Mouse (Mus musculus): ENCODE measurements around the gene Gm28372.
"Not testable (repeated sequence)": the region's sequence is repeated elsewhere in the genome, so short reads cannot be mapped to it uniquely, and the experiment has no call there.

The Gm28372 gene

GRCm38 (mm10) chr2:130404939-130405338 is at the start of gene Gm28372, which contains the start of gene 1700020A23Rik:
Gm28372 (plus strand) TSS chr2:130405239.
1700020A23Rik (plus strand) TSS chr2:130405259.
- DNase-seq, result no peak

DNA sequence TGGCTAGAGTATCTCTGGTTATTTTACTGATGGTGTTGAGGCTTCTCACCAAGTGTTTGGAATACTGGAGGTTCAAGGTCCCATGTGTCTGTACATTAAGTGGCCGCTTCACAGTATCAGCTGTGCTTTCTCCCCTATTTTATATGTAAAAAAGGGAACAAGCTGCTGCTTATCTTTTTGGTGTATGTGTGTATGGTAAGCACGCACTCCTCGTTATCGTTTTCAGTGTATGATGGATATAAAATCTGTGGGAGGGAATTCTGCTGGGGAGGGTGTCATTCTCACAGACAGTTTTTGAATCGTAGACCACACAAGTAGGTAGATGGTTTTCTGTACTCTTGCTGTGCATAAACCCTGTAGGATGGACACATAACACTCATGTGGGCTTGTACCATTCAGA is 47.5 kb upstream of the Gm28372 start:
- no peak for DNase-seq

DNA sequence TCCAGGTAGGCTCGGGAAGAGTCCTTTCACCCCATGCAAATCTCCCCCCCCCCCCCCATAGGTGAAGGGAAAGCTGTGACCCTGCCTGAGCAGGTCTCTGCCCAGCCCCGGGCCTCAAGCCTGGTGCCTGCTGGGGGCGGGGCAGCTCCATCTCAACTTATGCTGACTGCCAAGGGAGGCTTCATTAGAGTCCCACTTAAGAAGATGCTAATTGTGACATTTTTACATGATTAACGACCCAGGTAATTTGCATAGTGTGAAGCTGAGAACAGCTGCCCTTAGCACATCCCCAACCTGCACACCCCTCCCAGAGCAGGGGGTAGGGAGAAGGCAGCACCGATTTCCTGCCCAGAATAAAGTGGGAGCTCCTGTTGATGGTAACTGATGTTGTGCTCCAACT is 46.2 kb upstream of the Gm28372 start:
- DNase-seq, result no peak

- peak; percentile 62 for DNase-seq
These were observed 42.5 kb upstream of the Gm28372 start for GRCm38 (mm10) chr2:130362511-130363026.

DNA sequence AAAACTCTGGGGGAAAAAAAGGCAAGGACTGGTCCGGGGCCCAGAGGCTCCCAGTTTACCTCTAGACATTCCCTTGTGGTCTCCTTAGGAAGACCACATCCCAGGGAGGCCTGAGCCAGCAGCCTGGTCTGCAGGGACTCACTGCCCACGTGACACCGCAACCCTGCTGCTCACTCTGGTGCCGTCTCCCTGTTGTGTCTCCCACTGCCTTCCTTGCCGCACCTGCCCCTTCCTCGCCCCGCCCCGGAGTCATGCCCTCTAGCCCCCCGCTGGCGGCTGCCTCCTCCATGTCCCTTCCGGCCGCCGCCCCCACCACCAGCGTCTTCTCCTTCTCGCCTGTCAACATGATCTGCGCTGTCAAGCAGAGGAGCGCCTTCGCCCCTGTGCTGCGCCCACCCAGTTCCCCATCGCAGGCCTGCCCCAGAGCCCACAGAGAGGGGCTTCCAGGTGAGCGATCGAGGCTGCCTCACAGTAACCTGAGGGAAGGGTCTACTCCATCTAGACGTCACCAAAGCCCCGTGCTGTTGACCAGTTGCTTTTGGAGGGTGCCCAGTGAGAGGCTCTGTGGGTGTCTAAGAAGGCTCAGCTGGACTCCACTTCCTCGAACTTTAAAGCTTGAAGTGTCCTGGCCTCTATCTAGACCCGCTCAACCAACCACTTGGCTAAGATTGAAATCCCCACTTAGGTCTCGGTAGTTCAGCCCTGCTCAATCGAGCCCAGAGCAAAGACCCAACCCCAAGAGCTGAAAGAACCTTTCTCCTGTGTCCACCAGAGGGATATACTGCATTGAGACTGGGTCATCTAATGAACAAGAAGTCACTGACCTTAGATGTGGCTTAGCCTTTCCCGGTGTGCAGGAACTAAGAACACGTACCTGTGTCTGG is 39.6 kb upstream of the Gm28372 start:
- peak in 1 of 2 experiments; percentile 38 for DNase-seq

GRCm38 (mm10) chr2:130367386-130367785 is 37.7 kb upstream of the Gm28372 start:
- no peak for DNase-seq

DNA sequence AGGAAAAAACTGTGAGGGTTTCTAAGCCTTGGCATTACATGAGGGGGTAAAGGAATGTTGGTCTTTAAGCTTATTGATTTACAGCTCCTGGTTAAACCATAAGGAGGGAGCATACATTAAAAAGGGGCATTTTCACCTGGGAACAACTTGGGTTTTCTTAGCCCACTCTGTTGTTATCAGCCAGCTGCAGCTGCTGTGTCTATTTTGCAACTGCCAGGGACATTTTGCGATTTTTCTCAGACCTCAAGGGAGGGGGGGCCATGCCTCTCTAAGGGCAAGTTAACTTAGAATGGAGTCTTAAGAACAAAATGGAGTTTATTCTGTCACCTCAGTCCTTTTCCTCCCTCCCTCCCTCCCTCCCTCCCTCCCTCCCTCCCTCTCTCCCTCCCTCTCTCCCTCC is 32.0 kb upstream of the Gm28372 start:
- DNase-seq, result not testable (repeated sequence)

DNA sequence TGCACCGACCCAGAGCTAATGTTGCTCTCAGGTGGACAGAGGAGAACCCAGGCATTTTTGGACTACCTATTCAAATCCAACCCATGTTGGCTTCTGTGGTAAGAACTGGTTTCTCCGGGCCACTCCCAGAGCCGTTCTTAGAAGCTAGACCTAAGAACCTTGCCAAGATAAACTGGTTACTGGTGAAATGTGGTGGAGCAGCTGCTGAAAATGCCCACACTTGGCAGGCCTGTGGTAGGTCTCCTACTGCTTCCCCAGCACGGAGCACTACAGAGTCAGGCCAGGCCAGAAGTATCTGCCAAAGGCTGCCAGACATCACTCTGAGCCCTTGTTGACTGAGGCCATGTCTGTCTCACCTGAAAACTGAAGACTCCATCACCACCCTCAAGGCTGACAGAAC is 30.1 kb upstream of the Gm28372 start:
- DNase-seq, result no peak

- no peak for DNase-seq
These were observed 21.8 kb upstream of the Gm28372 start for GRCm38 (mm10) chr2:130383205-130383604.

DNA sequence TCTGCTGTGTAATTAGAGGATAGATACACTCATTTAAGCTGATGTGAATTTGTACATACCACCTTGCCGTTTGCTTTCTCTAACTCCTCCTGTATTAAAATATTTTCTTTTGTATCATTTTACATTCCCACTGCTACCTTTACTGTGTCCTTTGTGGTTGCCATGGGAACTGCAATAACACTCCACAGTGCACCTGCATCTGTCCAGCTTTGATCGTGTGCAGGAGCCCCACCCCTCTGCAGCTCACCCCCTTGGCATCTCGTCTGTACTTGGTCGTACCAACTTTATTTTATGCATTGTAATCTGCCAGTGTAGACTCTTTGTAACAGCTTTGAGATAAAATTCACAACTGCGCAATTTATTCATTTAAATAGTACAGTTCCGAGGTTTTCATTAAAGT is 21.1 kb upstream of the Gm28372 start:
- DNase-seq, result no peak

DNA sequence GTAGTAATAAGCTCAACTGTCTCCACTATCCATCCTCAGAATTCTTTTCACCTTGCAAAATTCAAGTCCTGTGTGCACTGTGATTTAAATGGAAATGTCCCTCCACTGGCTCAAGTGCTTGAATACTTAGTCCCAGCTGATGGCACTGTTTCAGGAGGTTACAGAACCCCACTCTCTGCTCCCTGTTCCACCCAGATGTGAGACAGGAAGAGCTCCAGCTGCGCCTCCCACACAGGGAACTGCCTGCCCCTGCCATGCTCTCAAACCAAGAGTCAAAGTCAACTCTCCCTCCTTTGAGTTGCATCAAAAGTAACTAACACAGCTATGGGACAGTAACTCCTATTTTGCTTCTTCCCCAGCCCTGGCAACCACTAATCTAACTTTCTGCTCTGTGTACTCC is 18.8 kb upstream of the Gm28372 start:
- no peak for DNase-seq

DNA sequence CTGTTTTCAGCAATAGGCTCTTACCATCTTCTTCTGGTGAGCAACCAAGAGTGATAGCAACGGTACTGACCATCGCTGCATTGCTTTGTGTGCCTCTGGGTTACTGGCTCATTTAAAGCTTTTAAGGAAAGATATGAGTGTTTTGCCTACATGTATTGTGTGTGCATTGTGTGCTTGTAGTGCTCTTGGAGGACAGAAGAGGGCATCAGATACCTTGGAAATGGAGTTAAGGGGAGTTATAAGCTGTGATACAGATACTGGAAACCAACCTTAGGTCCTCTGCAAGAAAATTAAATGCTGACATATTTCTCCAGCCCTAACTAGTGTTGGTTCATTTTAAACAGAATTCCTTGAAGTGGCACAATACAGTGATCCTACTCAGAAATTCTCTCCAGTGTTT is 16.2 kb upstream of the Gm28372 start:
- DNase-seq, result no peak

DNA sequence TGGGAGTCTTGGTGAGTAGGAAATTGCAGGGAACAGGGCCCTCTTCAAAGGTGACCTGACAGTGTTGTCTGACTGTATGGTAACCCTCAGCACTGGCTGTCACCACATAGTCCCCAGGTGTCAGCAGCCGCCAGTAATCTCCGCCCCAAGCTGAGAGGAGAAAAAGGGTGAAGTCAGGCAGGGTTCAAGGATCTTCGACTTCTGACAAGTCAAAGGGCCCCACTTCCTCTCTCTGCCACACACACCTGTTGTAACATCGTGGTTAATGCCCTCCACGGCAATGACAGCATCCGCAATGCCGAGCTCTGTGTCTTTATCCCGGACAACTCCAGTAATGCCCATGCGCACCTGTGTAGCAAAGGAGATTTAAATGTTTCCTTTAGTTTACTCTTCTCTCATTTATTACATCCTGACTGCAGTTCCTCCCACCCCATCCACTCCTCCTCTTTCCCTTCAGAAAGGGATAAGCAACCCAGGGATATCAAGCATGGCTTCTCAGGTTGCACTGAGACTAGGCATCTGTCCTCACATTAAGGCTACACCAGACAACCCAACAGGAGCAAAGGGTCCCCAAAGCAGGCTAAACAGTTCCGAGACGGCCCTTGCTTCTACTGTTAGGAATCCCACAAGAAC is 13.9 kb upstream of the Gm28372 start:
- no peak for DNase-seq

GRCm38 (mm10) chr2:130392836-130393235 is 12.2 kb upstream of the Gm28372 start:
- no peak for DNase-seq

DNA sequence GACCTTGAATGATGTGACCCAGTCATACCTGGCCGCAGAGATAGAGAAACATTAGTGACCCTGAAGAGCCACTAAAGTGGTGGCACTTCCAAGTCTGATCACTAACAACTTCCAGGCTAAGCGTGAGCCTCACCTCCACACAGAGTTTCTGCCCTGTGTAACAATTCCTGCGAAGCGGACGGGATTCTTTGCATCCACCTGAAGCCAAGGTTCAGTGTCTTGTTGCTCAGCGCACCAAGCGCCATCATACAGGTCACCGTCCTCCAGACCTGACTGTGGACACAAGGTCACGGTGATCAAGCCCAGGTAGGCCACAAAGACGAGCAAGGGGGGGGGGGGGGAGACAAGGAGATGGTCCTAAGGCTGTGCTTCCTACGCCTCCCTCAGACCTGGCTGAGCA is 9.3 kb upstream of the Gm28372 start:
- DNase-seq, result no peak

DNA sequence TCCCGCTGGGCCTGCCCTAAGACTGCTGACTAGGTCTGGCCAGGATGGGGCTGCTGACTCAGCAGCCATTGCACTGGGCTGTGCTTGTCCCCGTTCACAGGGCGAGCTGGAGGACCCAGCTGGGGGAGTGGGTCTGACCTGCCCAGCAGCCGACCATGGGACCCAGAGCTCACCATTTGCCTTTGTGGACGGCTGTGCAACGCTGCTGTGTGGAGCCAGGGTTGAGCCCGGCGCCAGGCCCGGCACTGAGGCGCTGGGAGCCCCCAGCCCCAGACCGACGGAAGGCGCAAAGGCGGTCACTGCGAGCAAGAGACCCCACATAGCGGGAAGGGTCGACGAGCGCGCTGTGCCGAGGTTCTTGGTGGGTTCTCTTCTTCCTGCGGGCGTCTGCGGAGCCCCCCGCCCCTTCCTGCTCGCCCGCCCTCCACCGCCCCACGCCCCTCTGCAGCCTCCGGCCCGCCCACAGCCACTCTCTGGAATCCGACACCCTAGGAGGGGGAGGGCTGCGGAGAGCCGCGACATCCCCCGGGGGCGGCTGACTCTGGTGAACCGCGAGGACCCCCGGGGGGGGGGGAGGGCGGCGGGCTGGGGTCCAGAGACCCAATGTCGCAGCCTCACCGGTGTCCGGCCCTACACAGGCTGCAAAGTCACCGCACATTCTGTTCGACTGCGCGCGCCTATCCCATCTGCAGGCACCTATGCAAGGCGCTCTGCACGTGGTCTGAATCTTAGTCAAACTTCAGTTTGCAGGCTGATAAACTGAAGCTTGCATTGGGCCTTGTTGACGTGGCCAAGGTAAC is 7.7 kb upstream of the Gm28372 start, which contains the start of gene Cpxm1:
Gene Cpxm1 (minus strand): TSS at position 389 of the 800 bp plus-strand sequence.
- DNase-seq, result peak; percentile 24 to 53

- no peak for DNase-seq
These were observed 6.9 kb upstream of the Gm28372 start for GRCm38 (mm10) chr2:130398091-130398490.

GRCm38 (mm10) chr2:130400046-130400445 is 5.0 kb upstream of the Gm28372 start:
- DNase-seq, result no peak

GRCm38 (mm10) chr2:130401891-130402290 is 3.1 kb upstream of the Gm28372 start:
- DNase-seq, result no peak

DNA sequence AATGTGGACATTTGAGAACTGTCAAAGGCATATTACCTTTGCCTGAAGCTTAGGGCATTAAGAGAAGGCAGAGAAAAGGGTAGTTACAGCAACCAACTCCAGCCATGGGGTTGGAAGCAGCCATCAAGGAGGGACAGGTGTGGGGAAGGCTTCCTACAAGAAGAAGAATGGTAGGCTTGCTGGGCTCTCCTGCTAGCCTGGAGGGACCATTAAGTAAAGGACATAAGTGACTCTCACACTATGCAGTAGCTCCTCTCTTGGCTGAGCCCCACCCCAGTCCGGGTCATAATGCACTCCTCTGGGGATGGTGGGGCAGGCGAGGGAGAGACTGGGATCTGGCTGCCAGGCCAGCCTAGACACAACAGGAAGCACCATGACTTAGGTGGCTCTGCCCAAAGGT is 1.1 kb downstream of the Gm28372 start, which contains the start of gene Tmem239:
Gene Tmem239 (plus strand): TSS at position 301 of the 400 bp plus-strand sequence.
- no peak for DNase-seq

GRCm38 (mm10) chr2:130408194-130408593 is 3.2 kb downstream of the Gm28372 start:
- DNase-seq, result no peak

DNA sequence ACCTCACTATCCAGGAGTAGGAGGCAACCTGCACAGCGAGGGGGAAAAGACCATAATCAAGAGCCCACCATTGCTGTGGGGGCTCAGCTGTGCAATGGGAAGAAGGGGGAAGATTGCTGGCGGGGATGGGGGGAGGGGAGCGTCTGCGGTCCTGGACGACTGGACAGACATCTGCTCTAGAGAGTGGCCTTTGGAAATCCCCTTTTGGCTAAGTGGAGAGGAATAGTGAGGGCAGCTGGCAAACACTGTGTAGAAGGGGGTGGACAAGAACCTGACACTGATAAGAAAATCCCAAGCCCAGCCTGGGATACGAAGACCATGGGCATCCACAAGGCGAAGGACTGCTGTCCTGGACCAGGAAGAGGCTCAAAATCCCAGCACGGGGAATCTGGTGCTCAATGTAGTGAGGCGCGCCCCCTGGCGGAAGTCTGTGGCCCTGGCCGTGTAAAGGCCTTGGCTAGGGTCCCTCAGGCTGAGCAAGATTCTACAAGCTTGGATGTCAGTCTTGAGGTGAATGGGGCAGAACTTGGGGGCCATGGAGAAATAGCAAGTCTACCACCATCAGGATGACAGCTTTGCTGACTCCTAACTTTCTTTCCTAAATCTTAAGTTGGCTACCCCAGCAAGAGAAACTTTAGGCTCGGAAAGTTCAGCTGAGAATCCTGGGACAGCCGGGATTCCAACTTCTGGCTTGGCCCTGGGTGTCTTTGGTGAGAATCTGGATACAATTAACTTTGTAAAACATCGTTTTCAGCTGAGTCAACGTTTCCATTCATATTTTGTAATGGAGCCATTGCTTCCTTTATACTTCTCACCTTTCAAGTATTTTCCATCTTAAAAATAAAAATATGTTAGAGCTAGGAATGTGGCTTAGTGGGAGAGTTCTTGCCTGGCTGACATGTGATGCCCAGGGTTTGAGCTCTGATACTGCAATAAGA is 6.8 kb downstream of the Gm28372 start:
- DNase-seq, result peak; percentile 83 to 93

Measured in kidney, postnatal 25 days (tissue).